Mouse (Mus musculus): ENCODE data around the gene Stpg3.

The Stpg3 gene

DNA sequence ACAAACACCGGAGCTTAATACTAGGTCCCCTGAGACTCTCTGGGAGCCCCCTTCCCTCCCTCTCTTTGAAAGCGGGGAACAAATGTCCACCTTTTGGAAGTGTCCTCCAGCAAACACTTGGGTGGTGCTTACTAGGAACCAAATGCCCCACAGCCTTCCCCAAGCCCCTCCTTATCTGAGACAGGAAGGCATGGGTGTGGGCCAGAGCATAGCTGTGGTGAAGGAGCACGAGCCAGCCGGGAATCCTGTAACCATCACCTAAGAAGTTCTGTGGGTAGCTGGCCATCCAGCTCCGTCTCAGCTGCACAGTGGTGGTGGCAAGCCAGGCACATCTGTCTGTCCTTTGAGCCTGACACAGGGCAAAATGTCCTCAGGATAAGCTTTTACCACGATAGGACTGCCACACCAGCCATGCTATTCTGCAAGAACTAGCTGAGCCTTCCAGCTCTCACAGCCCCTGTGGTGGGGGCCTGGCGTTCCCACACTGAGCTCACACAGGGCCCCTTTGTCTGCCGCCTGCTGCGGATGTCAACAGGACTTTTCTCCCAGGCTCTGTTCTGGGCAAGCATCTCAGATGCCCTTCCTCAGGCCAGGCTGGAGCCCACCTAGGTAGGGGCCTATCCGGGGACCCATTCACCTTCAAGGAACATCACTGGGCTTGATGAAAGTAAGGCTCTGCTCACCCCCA, 36.0 kb downstream of the Stpg3 start:
- no peak for DNase-seq (ENCODE audit: low spot score)

DNA sequence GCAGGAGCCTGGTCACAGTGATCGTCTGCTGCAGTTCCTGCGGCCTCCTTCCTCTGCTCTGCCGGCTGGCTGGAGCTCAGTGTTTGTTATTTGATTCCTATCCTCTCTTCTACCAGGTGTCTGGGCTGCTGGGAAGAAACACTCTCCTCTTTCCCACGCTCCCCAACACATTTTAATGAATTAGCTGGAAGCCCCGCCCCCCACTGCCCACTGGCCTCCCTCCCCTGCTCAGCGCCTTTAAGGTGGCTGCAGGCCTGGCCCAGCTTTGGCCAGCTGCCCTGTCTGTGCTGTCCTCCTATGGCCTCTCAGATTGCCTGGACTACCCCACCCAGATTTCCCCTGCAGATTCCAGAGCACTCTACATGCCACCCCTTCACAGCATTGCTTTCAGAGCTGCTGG, 36.8 kb downstream of the Stpg3 start:
- DNase-seq (ENCODE audit: low spot score) = peak; percentile 62

DNA sequence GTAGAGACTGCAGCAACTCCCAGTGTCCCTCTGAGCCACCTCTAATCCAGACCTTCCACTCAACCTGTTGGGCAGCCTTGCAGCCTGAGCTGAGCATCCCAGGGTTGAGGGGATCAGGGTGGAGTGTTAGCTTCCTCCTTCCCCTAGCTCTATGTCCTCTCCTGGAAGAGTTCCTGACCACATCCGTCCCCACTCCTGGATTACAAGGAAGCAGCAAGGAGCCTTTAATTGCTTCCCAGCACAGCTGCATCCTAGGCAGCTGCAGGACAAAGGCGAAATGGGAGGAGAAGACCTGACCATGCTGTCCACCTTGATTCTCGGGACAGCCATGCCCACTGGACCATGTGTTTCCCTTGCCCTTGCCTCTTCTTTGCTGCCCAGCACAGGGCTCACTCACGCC, 37.4 kb downstream of the Stpg3 start:
- DNase-seq (ENCODE audit: low spot score) = no peak

DNA sequence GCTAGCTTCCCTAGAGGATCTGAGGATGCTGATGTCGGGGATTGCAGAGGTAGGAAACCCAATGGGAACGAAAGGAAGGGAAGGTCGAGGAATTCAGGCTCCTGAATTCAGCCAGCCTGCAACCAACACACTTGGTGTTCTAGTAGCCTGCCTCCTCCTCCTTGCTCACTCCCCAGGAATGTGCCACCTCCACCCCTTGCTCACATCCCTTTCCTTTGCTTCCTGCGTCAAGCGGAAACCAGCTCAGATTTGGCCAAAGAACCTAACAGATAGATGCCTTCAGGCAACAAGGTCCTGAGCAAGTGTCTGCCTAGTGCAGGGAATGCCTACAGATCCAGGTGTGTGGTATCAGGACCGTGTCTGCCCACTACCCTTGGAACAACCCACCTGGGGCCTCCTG, 37.9 kb downstream of the Stpg3 start:
- DNase-seq (ENCODE audit: low spot score) = no peak

DNA sequence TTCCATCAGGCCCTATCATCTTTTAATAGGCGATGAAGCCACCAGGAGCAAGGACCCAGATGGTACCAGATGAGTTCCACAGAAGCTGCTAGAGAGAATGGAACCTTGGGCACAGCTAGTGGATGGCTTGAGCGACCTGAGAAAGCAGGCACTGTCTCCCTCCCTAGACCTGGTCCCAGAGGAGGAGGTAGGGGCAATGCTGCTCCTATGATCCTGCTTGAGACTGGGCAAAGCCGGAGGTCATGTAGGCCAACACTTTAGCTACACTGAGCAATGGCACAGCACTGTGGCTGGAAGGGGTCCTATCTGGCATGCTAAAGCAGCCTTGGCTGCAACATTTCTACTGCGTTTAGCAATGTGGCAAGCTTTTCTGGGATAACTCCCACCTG, 38.8 kb downstream of the Stpg3 start:
- DNase-seq (ENCODE audit: low spot score) = no peak

DNA sequence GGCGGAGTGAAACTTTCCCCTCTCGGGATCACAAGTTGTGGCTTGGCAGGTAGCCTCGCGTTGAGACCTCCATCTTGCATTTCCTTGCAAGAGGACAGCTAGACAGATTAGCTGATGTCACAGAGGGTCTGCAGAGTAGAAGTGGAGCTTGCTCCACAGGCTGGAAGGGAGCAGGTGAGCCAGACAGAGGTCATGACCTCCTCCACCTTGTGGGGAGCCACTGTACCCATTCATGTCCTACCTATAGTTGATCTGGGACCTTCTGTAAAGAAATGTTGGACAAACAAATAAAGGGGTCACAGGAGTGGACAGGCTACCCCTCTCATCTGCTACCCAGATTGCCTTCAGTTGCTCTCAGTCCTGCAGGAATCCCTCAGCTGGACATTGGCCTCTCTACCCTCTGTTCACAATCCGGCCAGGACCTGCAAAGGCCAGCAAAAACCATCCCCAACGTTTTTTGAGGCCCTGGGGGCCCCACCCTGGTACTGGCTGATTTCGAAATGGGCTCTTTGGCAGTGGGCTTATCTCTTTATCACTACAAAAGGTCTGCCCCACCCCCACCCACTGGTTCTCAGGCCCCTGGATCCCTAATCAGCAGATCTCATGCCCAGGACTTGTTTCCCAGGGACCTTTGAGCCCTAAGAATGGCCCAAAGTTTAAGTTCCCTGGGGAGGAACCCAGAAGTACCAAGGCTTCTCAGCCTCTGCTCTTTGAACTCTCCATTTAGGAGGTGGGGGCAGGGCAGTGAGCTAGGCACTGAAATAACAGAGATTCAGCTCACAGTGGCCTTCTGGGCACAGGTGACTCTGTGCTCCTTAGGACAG, 39.4 kb downstream of the Stpg3 start:
- DNase-seq (ENCODE audit: low spot score) = no peak

DNA sequence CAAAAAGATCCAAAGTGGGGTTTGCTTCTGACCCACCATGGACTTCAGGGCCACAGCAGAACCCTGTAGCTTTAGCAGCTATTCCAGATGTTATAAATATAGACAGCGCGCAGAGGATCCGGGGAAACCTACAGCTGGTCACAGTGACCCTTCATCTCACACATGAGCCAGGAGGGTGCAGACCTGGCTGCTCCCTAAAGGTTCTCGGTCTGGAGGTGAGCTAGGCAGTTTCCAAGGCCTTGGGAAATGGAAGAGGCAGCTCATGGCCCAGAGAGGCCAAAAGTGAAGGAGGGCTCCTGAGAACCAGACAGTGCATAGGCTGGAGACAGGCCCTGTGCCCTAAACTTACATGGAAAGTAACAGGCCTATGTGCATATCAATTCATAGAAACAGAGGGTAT, 40.6 kb downstream of the Stpg3 start:
- DNase-seq (ENCODE audit: low spot score) = no peak

DNA sequence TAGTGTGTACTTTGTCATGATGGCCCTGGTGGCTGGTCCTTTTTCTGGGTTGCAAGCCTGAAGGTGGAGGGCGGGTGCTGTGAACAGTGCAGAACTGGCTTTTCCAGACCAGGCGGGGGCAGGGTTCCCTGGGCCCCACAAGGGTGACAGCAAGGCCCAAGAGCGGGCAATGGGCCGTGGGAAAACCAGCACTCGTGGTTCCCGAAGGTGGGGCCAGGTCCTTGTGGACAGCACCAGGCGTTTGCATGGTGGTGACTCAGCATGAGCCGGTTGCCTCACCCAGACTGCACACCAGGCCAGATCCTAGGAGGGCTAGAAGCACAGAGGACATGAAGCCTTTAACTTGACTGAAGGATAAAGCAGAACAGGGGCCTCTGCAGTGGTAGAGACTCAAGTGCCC, 41.8 kb downstream of the Stpg3 start:
- peak; percentile 29 for DNase-seq (ENCODE audit: low spot score)

DNA sequence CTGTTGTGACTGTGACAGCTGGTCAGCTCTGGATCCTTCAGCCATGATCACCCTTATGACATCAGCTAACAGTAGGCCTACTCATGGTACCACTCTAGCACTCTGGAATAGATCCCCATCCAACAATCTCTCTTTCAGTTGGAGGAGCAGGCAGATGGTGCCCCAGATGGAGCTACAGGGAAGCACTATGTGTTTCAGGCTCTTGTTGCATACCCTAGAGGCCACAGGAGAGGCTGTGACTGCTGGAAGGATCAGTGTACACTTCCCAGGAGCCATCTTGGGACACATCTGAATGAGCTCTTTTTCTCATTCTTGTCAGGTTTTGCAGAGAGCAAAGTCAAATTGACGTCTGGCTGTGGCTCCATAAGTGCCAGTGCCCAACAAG, 42.7 kb downstream of the Stpg3 start:
- DNase-seq (ENCODE audit: low spot score) = no peak

DNA sequence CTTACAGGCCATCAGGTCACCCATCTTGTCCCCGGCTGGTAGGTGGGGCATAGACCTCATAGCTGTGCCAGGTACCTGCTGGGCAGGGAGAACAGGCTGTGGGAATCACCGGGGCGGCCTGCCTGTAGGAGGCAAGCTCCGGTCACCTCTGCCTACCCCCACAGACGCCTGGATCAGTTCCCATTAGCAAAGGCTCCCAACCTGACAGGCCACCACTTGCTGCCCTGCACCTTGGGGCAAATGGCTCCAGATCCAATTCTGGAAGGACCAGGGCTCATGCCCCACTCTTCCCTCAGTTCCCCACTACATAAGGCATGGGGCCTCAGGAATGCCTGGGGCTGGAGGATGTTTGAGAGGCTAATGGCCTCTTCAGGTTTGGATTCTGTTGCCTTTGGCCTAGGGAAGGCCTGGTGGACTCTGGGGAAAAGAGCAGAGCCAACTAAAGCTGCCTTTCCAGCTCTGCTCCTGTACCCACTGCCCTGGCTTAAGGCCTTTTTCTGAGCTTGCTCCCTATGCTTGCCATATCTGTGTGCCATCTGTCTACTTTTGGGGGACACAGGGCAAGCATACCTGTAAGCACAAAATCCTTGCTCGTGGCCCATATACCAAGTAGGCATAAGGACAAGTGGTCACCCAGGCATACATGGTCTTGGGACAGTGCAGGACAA, 43.2 kb downstream of the Stpg3 start:
- no peak for DNase-seq (ENCODE audit: low spot score)

DNA sequence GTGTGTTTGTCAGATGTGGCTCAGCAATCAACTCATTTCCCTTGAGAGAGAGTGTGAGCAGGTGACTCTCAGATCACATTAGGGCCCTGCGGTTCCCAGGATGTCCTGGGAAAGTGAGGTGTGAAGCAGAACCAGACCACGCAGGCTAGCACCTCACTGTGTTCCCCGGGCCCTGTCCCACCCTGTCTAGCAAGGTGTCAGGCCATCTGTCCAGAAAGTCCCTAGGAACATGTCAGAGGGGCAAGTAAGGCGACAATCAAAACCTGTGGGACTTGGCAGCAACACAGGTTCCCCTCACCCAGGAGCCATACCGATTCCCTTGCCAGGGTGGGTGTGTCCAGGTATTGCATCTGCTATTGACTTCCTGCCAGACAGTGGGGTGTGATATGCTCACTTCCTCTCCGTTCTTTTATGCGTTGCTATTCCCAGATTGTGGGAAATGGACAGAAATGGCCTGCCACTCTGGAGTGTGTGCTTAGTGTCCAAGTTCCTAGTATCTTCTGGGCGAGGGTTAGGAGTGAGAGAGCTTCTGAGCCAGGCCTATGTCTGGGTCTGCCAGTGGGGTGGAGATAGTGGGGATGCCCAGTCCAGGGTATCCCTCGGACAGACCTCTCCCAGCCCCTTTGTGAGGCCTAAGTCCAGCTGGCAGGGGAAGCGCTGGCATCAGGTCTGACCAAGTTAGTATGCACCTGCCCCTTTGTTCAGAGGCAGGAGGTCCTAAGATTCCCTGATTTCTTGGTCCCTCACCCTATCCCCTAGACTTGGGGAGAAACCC, 43.9 kb downstream of the Stpg3 start:
- DNase-seq (ENCODE audit: low spot score) = no peak

DNA sequence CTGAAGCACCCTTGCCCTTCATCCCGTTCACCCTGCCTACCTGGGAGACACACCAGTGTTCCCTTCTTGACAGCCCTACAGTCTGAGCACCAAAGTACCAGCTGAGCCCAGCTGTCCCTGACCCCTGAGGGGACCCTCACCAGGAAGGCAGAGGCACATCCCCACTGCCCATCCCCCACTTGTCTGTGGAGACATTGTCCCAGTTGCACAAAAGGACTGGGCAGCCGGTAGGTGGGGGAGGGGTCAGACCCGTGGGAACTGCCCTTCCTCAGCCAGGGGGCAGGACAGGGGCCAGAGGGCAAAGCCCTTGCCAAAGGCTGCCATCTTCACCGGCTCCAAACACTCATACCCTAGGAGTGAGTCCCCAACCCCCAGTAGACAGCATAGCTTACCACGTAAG, 44.7 kb downstream of the Stpg3 start:
- DNase-seq (ENCODE audit: low spot score) = no peak

DNA sequence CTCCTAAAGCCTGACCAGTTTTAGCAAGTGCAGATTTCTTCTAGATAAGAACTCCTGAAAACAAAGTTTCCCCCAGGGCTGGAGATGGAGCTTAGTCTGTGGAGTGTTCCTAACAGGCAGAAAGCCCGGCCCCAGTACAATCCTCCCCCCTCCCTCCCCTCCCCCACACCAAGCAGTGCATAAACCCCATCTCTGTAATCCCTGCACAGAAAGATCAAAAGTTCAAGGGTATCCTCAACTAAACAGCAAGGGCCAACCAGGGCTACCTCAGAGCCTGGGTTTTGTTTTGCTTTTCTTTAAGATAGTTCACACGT, 45.8 kb downstream of the Stpg3 start:
- DNase-seq (ENCODE audit: low spot score) = no peak

DNA sequence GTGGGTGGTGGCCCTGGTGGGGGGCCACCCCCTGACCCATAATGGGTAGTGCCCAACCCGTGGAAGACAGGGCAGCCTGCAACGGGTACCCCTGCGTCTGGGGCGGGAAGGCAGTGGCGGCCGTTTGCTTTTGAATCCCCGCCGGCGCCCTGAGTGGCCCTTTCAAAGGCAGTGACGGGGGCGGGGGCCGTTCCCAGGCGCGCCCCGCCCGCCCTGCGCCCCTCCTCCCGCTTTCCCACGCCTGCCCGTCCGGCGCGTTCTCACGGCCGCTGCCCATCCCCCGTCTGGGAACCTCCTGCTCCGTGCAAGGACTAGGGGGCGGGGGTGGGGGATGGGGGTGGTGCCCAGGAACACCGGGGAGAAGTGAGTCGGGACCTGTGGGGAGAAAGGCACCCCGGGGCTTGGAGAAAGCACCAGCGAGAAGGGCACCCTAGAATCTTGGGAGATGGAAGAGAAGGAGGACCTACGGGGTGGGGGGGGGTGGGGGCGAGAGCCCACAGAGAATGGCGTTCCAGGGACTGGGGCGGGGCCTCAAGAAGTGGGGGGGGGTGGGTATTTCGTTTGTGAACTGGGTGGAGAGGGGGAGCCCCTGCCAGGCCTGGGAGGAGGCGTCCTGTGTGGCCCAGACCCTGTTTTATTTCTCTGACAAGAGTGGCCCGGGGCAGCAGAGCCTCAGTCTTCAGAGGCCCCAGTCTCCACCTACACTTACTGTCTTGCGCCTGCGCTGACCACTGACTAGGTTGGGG, 46.3 kb downstream of the Stpg3 start:
- peak; percentile 52 for DNase-seq (ENCODE audit: low spot score)

DNA sequence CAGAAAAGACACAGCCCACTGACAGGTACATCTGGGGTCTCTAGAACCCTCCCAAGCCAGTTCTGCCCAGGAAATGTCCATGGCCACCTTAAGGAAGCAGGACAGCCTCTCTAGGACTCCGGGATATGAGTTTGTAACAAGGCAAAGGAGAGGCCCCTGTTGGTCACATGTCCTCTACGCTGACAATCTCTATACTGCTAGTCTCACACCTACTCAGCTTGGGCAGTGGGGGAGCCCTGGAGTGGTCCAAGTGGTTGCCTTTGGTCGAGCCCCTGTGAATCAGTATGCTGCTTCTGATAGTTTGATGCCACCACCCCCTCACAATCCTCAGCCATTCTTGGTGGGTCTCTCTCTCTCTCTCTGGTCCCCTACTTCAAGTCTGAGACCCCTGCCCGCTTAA, 47.0 kb downstream of the Stpg3 start:
- DNase-seq (ENCODE audit: low spot score) = no peak
